In the genomic region with DNA sequence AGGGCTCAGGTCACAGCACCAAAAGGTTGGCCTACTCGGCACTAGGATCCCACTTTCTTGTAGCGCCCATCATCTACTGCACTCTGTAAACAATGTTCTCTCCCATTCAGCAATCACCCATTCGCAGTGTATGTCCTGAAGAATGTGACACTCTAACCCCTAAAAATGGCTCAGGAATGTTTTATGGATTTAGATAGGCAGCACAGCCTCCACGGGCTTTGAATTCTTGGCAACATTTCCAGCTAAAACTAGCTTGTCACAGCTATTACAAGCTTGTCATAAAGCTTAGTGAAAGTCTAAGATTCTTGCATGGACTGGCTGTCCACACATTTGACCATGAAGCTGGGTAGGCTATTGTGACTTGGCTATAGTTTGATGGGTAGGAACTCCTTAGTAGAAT, we compare ENCODE assay signal across 31 mouse cellular contexts.
DNase-seq lines count a peak whose midpoint lies in the region; ATAC-seq and TF ChIP-seq lines count a peak whose summit lies in the region.
"Had no signal": no experiment of that assay in that cellular context is flagged by ENCODE, and none has a peak within 500 bp of the region (broad histone marks: within the 10 kb centered on the region; RNA-seq: fewer than 3 reads in every experiment).

No protein-coding gene starts in this region.

- no peaks in the 10 kb centered on the region for H3K4me1 ChIP-seq in embryonic facial prominence, embryonic 14.5 days (ENCODE audit: control insufficient read depth, insufficient read depth, low read length)
- 0 out of 2 replicates have a peak, but pooled peaks cover 4% of the 10 kb centered on the region for H3K4me1 ChIP-seq in embryonic facial prominence, embryonic 10.5 days
- peaks cover 15% of the 10 kb centered on the region for H3K4me1 ChIP-seq in heart, postnatal 0 days (ENCODE audit: control insufficient read depth, insufficient read depth)
- no peaks in the 10 kb centered on the region for H3K4me1 ChIP-seq in kidney, embryonic 16.5 days (ENCODE audit: insufficient read depth, low read length)
- no peaks in the 10 kb centered on the region for H3K4me1 ChIP-seq in intestine, embryonic 15.5 days (replicated peaks)
- H3K4me1 ChIP-seq: embryonic facial prominence, embryonic 12.5 days had no signal

- DNase-seq in embryonic facial prominence, embryonic 14.5 days (ENCODE audit: low spot score) = peak; percentile 65
- DNase-seq in embryonic facial prominence, embryonic 10.5 days (ENCODE audit: low spot score) = no peak
- peak; percentile 59 for DNase-seq in heart, postnatal 0 days (ENCODE audit: low spot score)
- no peak for DNase-seq in heart, postnatal 4 days
- DNase-seq in kidney, adult 11 months = no peak
- peak; percentile 15 for DNase-seq in 3134 (ENCODE audit: extremely low read depth, insufficient read length, low spot score)
- DNase-seq: adrenal gland, postnatal 14 days; cerebellum, adult 11 months; cerebellum, adult 9-10 months; cerebellum, postnatal 36 days; gastrocnemius, adult 2 months; gastrocnemius, postnatal 36 days; heart, adult 18-20 months; liver; lung, adult 2 months; lung, postnatal 14 days; right cerebral cortex, adult 18-20 months; spleen, adult 18-20 months; thymus, adult 18-20 months; thymus, postnatal 25 days had no signal

- no peak overlapping the region for H3K9ac ChIP-seq in embryonic facial prominence, embryonic 14.5 days (ENCODE audit: low read depth, low read length)
- H3K9ac ChIP-seq in heart, postnatal 0 days (replicated peaks; ENCODE audit: low read depth, low read length) = no peak overlapping the region
- no peak overlapping the region for H3K9ac ChIP-seq in kidney, embryonic 16.5 days (replicated peaks; ENCODE audit: low read length)
- no peak overlapping the region for H3K9ac ChIP-seq in intestine, embryonic 15.5 days
- H3K9ac ChIP-seq: embryonic facial prominence, embryonic 12.5 days; hindbrain, embryonic 14.5 days; liver, embryonic 14.5 days had no signal

- WGBS in embryonic facial prominence, embryonic 14.5 days = 66% methylated on average over 4 of the region's 4 CpGs
- 80% methylated on average over 4 of the region's 4 CpGs for WGBS in embryonic facial prominence, embryonic 10.5 days
- WGBS in heart, postnatal 0 days = 29% methylated on average over 4 of the region's 4 CpGs
- 59% methylated on average over 4 of the region's 4 CpGs for WGBS in kidney, embryonic 16.5 days
- WGBS in intestine, embryonic 15.5 days = 64% methylated on average over 4 of the region's 4 CpGs

- TF ChIP-seq CTCF in heart, postnatal 0 days (IDR thresholded peaks at IDR 0.05; ENCODE audit: low read depth) = no peak

- no peak overlapping the region for H3K4me3 ChIP-seq in embryonic facial prominence, embryonic 14.5 days (ENCODE audit: low read depth, low read length)
- no peak overlapping the region for H3K4me3 ChIP-seq in embryonic facial prominence, embryonic 10.5 days
- no peak overlapping the region for H3K4me3 ChIP-seq in heart, postnatal 0 days (ENCODE audit: low read depth, low read length)
- H3K4me3 ChIP-seq in kidney, embryonic 16.5 days (ENCODE audit: low read length) = no peak overlapping the region
- no peak overlapping the region for H3K4me3 ChIP-seq in intestine, embryonic 15.5 days (replicated peaks)
- H3K4me3 ChIP-seq: embryonic facial prominence, embryonic 12.5 days; erythroblast, embryonic 14.5 days; gastrocnemius, adult 2 months; layer of hippocampus, adult 2 months had no signal

- TF ChIP-seq EP300 in heart, postnatal 0 days (IDR thresholded peaks at IDR 0.05; ENCODE audit: low read depth) = peak; percentile 31; the same call in 1 of the 2 replicates

- no peaks in the 10 kb centered on the region for H3K27me3 ChIP-seq in embryonic facial prominence, embryonic 14.5 days (replicated peaks; ENCODE audit: control insufficient read depth, insufficient read depth, low read length)
- no peaks in the 10 kb centered on the region for H3K27me3 ChIP-seq in embryonic facial prominence, embryonic 10.5 days (replicated peaks; ENCODE audit: low read depth, poor library complexity, severe bottlenecking)
- H3K27me3 ChIP-seq in heart, postnatal 0 days (ENCODE audit: control insufficient read depth, insufficient read depth, low read length) = no peaks in the 10 kb centered on the region
- no peaks in the 10 kb centered on the region for H3K27me3 ChIP-seq in kidney, embryonic 16.5 days (ENCODE audit: insufficient read depth, low read length)
- H3K27me3 ChIP-seq in intestine, embryonic 15.5 days (replicated peaks) = no peaks in the 10 kb centered on the region
- H3K27me3 ChIP-seq: embryonic facial prominence, embryonic 12.5 days had no signal

- no peak overlapping the region for H3K27ac ChIP-seq in embryonic facial prominence, embryonic 14.5 days (replicated peaks; ENCODE audit: low read depth, low read length)
- no peak overlapping the region for H3K27ac ChIP-seq in embryonic facial prominence, embryonic 10.5 days (replicated peaks)
- peak overlapping the region; percentile 69 for H3K27ac ChIP-seq in heart, postnatal 0 days (ENCODE audit: low read depth)
- peak overlapping the region; percentile 49 for H3K27ac ChIP-seq in kidney, embryonic 16.5 days (ENCODE audit: low read length)
- no peak overlapping the region for H3K27ac ChIP-seq in intestine, embryonic 15.5 days
- H3K27ac ChIP-seq: embryonic facial prominence, embryonic 12.5 days; gastrocnemius, adult 2 months; hindbrain, embryonic 14.5 days; layer of hippocampus, adult 2 months; liver, embryonic 14.5 days; stomach, postnatal 0 days had no signal

- H3K9me3 ChIP-seq in embryonic facial prominence, embryonic 14.5 days (ENCODE audit: control insufficient read depth, low read length) = no peaks in the 10 kb centered on the region
- H3K9me3 ChIP-seq in embryonic facial prominence, embryonic 10.5 days = no peaks in the 10 kb centered on the region
- no peaks in the 10 kb centered on the region for H3K9me3 ChIP-seq in heart, postnatal 0 days (replicated peaks; ENCODE audit: control insufficient read depth, low read length)
- H3K9me3 ChIP-seq in kidney, embryonic 16.5 days (ENCODE audit: low read length) = no peaks in the 10 kb centered on the region
- no peaks in the 10 kb centered on the region for H3K9me3 ChIP-seq in intestine, embryonic 15.5 days
- H3K9me3 ChIP-seq: embryonic facial prominence, embryonic 12.5 days had no signal

- peak; percentile 47; the same call in 1 of the 2 replicates for ATAC-seq in embryonic facial prominence, embryonic 14.5 days (ENCODE audit: low read depth)
- peak; percentile 67 for ATAC-seq in heart, postnatal 0 days (ENCODE audit: insufficient read depth, low read depth)
- ATAC-seq in kidney, embryonic 16.5 days (ENCODE audit: low FRiP score, low TSS enrichment) = peak; percentile 46; the same call in 1 of the 2 replicates
- ATAC-seq in intestine, embryonic 15.5 days = no peak
- ATAC-seq: forebrain, embryonic 16.5 days; midbrain, embryonic 16.5 days had no signal

- H3K4me2 ChIP-seq in embryonic facial prominence, embryonic 14.5 days (ENCODE audit: low read depth, low read length) = no peak overlapping the region
- no peak overlapping the region for H3K4me2 ChIP-seq in heart, postnatal 0 days (ENCODE audit: low read depth, low read length)
- H3K4me2 ChIP-seq in kidney, embryonic 16.5 days (replicated peaks; ENCODE audit: low read depth, low read length) = no peak overlapping the region
- H3K4me2 ChIP-seq in intestine, embryonic 15.5 days (replicated peaks) = no peak overlapping the region
- H3K4me2 ChIP-seq: embryonic facial prominence, embryonic 12.5 days; hindbrain, embryonic 14.5 days; midbrain, embryonic 11.5 days had no signal

- no peaks in the 10 kb centered on the region for H3K36me3 ChIP-seq in embryonic facial prominence, embryonic 14.5 days (ENCODE audit: control insufficient read depth, insufficient read depth, low read length)
- no peaks in the 10 kb centered on the region for H3K36me3 ChIP-seq in embryonic facial prominence, embryonic 10.5 days (replicated peaks)
- H3K36me3 ChIP-seq in heart, postnatal 0 days (replicated peaks; ENCODE audit: control insufficient read depth, insufficient read depth, low read length) = no peaks in the 10 kb centered on the region
- H3K36me3 ChIP-seq in kidney, embryonic 16.5 days (ENCODE audit: insufficient read depth, low read length) = no peaks in the 10 kb centered on the region
- no peaks in the 10 kb centered on the region for H3K36me3 ChIP-seq in intestine, embryonic 15.5 days
- H3K36me3 ChIP-seq: embryonic facial prominence, embryonic 12.5 days had no signal

Comparison
In these comparisons a context has a peak if more than half of its experiments do, and no peak if none do; other contexts are left out.
1. DNase-seq: peak in embryonic facial prominence, embryonic 14.5 days (single experiment), heart, postnatal 0 days (single experiment) and 3134 (single experiment); none in embryonic facial prominence, embryonic 10.5 days (single experiment), heart, postnatal 4 days (single experiment) and kidney, adult 11 months (single experiment).
2. H3K27ac ChIP-seq: peak in heart, postnatal 0 days (single experiment) and kidney, embryonic 16.5 days (single experiment); none in embryonic facial prominence, embryonic 14.5 days (single experiment), embryonic facial prominence, embryonic 10.5 days (single experiment) and intestine, embryonic 15.5 days (single experiment).